Mouse (Mus musculus) embryonic facial prominence, embryonic 14.5 days (tissue): ENCODE measurements around the gene Hist1h2bg. TPM values are rescaled to one million over a fixed set of nuclear protein-coding genes. Genes with fewer than 3 reads are reported as not detected.
A peak's percentile ranks its signal among the peaks of the same experiment; 100 is the strongest.

ENCODE experiments used
- ATAC-seq: fragments of 200-750 bp; cut with Nextera tagmentation; 2 replicates; pipeline ENCODE4 v1.8.0; 2017; ENCODE audit warnings: low read depth, moderate number of reproducible peaks, moderate TSS enrichment
- DNase-seq: peaks from one replicate; pipeline ENCODE4 v3.0.0-alpha.2; 2015; ENCODE audit warnings: low spot score
- H3K27ac ChIP-seq: fragments of 300-500 bp; sonication (generic); replicated peaks from 2 replicates; pipeline ENCODE4 v1.5.1; 2014; ENCODE audit warnings: low read depth, mild to moderate bottlenecking, low read length, moderate library complexity
- H3K27me3 ChIP-seq: fragments of 300-500 bp; sonication (generic); replicated peaks from 2 replicates; pipeline ENCODE4 v1.6.1; 2014; ENCODE audit warnings: low read length; ENCODE audit not compliant: control insufficient read depth, insufficient read depth
- H3K36me3 ChIP-seq: fragments of 300-500 bp; sonication (generic); 2 replicates; pipeline ENCODE4 v1.6.1; 2014; ENCODE audit warnings: low read length, mixed read lengths; ENCODE audit not compliant: control insufficient read depth, insufficient read depth
- H3K4me1 ChIP-seq: fragments of 300-500 bp; sonication (generic); 2 replicates; pipeline ENCODE4 v1.6.1; 2014; ENCODE audit warnings: antibody characterized with exemption, low read length; ENCODE audit not compliant: control insufficient read depth, insufficient read depth
- H3K4me2 ChIP-seq: fragments of 300-500 bp; sonication (generic); 2 replicates; pipeline ENCODE4 v1.6.1; 2014; ENCODE audit warnings: low read depth, mild to moderate bottlenecking, low read length, moderate library complexity, mixed read lengths
- H3K4me3 ChIP-seq: fragments of 300-500 bp; sonication (generic); 2 replicates; pipeline ENCODE4 v1.5.1; 2014; ENCODE audit warnings: low read depth, mild to moderate bottlenecking, low read length
- H3K9ac ChIP-seq: fragments of 300-500 bp; sonication (generic); 2 replicates; pipeline ENCODE4 v1.6.1; 2014; ENCODE audit warnings: low read depth, mild to moderate bottlenecking, low read length, moderate library complexity, mixed read lengths
- H3K9me3 ChIP-seq: fragments of 300-500 bp; sonication (generic); 2 replicates; pipeline ENCODE4 v1.6.1; 2016; ENCODE audit warnings: low read length; ENCODE audit not compliant: control insufficient read depth
- WGBS: fragments of 180-500 bp; shearing (Covaris S2); extraction: QIAGEN DNeasy Blood & Tissue Kit; methylation state at CpG from one replicate; pipeline ENCODE4 v1.1.7; 2014; 5-methylcytosine and 5-hydroxymethylcytosine counted together
- polyA plus RNA-seq: library from polyadenylated mRNA; unstranded; fragments of >200 nt; fragmentation: Nextera tagmentation; extraction: Ambion mirVana; gene quantifications from 2 replicates; pipeline ENCODE4 v1.2.1, GENCODE M21; 2014

Hist1h2bg gene
- polyA plus RNA-seq, 1 experiment from 2014 or later: 5.1 TPM

GRCm38 (mm10) chr13:23605052-23605451 is 33.9 kb downstream of the Hist1h2bg start:
- no peak overlapping the region for H3K4me3 ChIP-seq
- no peak overlapping the region for H3K4me2 ChIP-seq
- 86% methylated on average over 3 of the region's 3 CpGs for WGBS
- no peak for DNase-seq
- H3K36me3 ChIP-seq: no peaks in the 10 kb centered on the region
- no peaks in the 10 kb centered on the region for H3K27me3 ChIP-seq
- ATAC-seq: no peak
- H3K9ac ChIP-seq: no peak overlapping the region
- H3K9me3 ChIP-seq: no peaks in the 10 kb centered on the region
- no peaks in the 10 kb centered on the region for H3K4me1 ChIP-seq
- no peak overlapping the region for H3K27ac ChIP-seq

GRCm38 (mm10) chr13:23609209-23609608 is 38.0 kb downstream of the Hist1h2bg start:
- no peaks in the 10 kb centered on the region for H3K36me3 ChIP-seq
- no peak for ATAC-seq
- 89% methylated on average over 4 of the region's 4 CpGs for WGBS
- H3K9me3 ChIP-seq: no peaks in the 10 kb centered on the region
- DNase-seq: no peak
- H3K4me1 ChIP-seq: no peaks in the 10 kb centered on the region
- H3K27ac ChIP-seq: no peak overlapping the region
- H3K4me3 ChIP-seq: no peak overlapping the region
- no peak overlapping the region for H3K9ac ChIP-seq
- H3K27me3 ChIP-seq: no peaks in the 10 kb centered on the region
- no peak overlapping the region for H3K4me2 ChIP-seq

- DNase-seq (no peak), ATAC-seq (no peak)
- H3K4me3 ChIP-seq: no peak overlapping the region
- no peaks in the 10 kb centered on the region for H3K36me3 ChIP-seq
- no peaks in the 10 kb centered on the region for H3K27me3 ChIP-seq
- H3K4me2 ChIP-seq: no peak overlapping the region
- no peak overlapping the region for H3K27ac ChIP-seq
- no peaks in the 10 kb centered on the region for H3K4me1 ChIP-seq
- no peaks in the 10 kb centered on the region for H3K9me3 ChIP-seq
- no peak overlapping the region for H3K9ac ChIP-seq
Observed at GRCm38 (mm10) chr13:23609844-23610243, 38.6 kb downstream of the Hist1h2bg start.

- Histone ChIP-seq H3K4me2 (no peak overlapping the region), H3K9ac (no peak overlapping the region), H3K4me3 (no peak overlapping the region), H3K27me3 (no peaks in the 10 kb centered on the region), H3K27ac (no peak overlapping the region), H3K4me1 (no peaks in the 10 kb centered on the region), H3K9me3 (no peaks in the 10 kb centered on the region), H3K36me3 (no peaks in the 10 kb centered on the region)
- ATAC-seq: no peak
- 71% methylated on average over 2 of the region's 2 CpGs for whole genome bisulfite sequencing
- no peak for DNase-seq
Observed at GRCm38 (mm10) chr13:23610393-23610792, 39.2 kb downstream of the Hist1h2bg start.

GRCm38 (mm10) chr13:23611638-23612037 is 40.4 kb downstream of the Hist1h2bg start:
- ATAC-seq: no peak
- Histone ChIP-seq H3K27ac (no peak overlapping the region), H3K27me3 (no peaks in the 10 kb centered on the region), H3K4me3 (no peak overlapping the region), H3K36me3 (no peaks in the 10 kb centered on the region), H3K9ac (no peak overlapping the region), H3K4me1 (no peaks in the 10 kb centered on the region), H3K9me3 (no peaks in the 10 kb centered on the region), H3K4me2 (no peak overlapping the region)
- no peak for DNase-seq
- 90% methylated on average over 3 of the region's 3 CpGs for WGBS

GRCm38 (mm10) chr13:23620056-23620732 is 49.0 kb downstream of the Hist1h2bg start:
- DNase-seq (no peak), ATAC-seq (no peak)
- H3K27ac ChIP-seq: peak overlapping the region; percentile 96
- peak overlapping the region; percentile 94 for H3K4me2 ChIP-seq
- no peaks in the 10 kb centered on the region for H3K27me3 ChIP-seq
- H3K4me1 ChIP-seq: peaks cover 3% of the 10 kb centered on the region; the same call in 1 of the 2 replicates
- H3K9me3 ChIP-seq: no peaks in the 10 kb centered on the region
- peak overlapping the region; percentile 69 for H3K4me3 ChIP-seq
- H3K9ac ChIP-seq: peak overlapping the region; percentile 92
- 47% methylated on average over 12 of the region's 12 CpGs for WGBS
- H3K36me3 ChIP-seq: no peaks in the 10 kb centered on the region

- peak within 1 kb of the TSS; percentile 69 for H3K4me3 ChIP-seq
- peak within 1 kb of the TSS; percentile 92 for H3K9ac ChIP-seq
- no peaks in the 10 kb centered on the region for H3K36me3 ChIP-seq
- no peaks in the 10 kb centered on the region for H3K9me3 ChIP-seq
- under 1% methylated on average over 27 of the region's 27 CpGs for WGBS
- H3K27ac ChIP-seq: peak within 1 kb of the TSS; percentile 96
- H3K27me3 ChIP-seq: no peaks in the 10 kb centered on the region
- H3K4me2 ChIP-seq: peak within 1 kb of the TSS; percentile 94
- peaks cover 3% of the 10 kb centered on the region; the same call in 1 of the 2 replicates for H3K4me1 ChIP-seq
- DNase-seq (peak; percentile 99), ATAC-seq (peak; percentile 85)
Observed at GRCm38 (mm10) chr13:23620733-23621531, 49.7 kb downstream of the Hist1h2bg start, which contains the start of gene Hist1h2be. Gene Hist1h2be (minus strand): TSS chr13:23621124.
